Mouse (Mus musculus) liver, embryonic 13.5 days (tissue): ENCODE data around the gene Lsm4. TPM values are rescaled to one million over a fixed set of nuclear protein-coding genes. Genes with fewer than 3 reads are reported as not detected.
A peak's percentile ranks its signal among the peaks of the same experiment; 100 is the strongest.

ENCODE experiments used
- ATAC-seq: fragments of 200-750 bp; cut with Nextera tagmentation; 2 replicates; pipeline ENCODE4 v1.8.0; 2017; ENCODE audit warnings: low read depth, mild to moderate bottlenecking, moderate number of reproducible peaks, moderate library complexity
- DNase-seq: peaks from one replicate; pipeline ENCODE4 v3.0.0; 2022
- H3K27ac ChIP-seq: fragments of 300-500 bp; sonication (generic); 2 replicates; pipeline ENCODE4 v1.5.1; 2015; ENCODE audit warnings: moderate library complexity, mild to moderate bottlenecking, inconsistent platforms
- H3K27me3 ChIP-seq: fragments of 300-500 bp; sonication (generic); 2 replicates; pipeline ENCODE4 v1.6.1; 2015; ENCODE audit warnings: mild to moderate bottlenecking, inconsistent platforms
- H3K36me3 ChIP-seq: fragments of 300-500 bp; sonication (generic); 2 replicates; pipeline ENCODE4 v1.6.1; 2015; ENCODE audit warnings: mild to moderate bottlenecking, inconsistent platforms
- H3K4me1 ChIP-seq: fragments of 300-500 bp; sonication (generic); replicated peaks from 2 replicates; pipeline ENCODE4 v1.6.1; 2015; ENCODE audit warnings: inconsistent platforms
- H3K4me2 ChIP-seq: fragments of 300-500 bp; sonication (generic); 2 replicates; pipeline ENCODE4 v1.6.1; 2015; ENCODE audit warnings: inconsistent platforms, mild to moderate bottlenecking, moderate library complexity
- H3K4me3 ChIP-seq: fragments of 300-500 bp; sonication (generic); replicated peaks from 2 replicates; pipeline ENCODE4 v1.5.1; 2015; ENCODE audit warnings: mild to moderate bottlenecking, inconsistent platforms
- H3K9ac ChIP-seq: fragments of 300-500 bp; sonication (generic); 2 replicates; pipeline ENCODE4 v1.6.1; 2015; ENCODE audit warnings: mild to moderate bottlenecking, inconsistent platforms
- H3K9me3 ChIP-seq: fragments of 300-500 bp; sonication (generic); replicated peaks from 2 replicates; pipeline ENCODE4 v1.6.1; 2016; ENCODE audit warnings: inconsistent platforms
- WGBS: fragments of 180-500 bp; shearing (Covaris S2); methylation state at CpG from one replicate; pipeline ENCODE4 v1.1.7; 2015; ENCODE audit not compliant: insufficient replicate concordance; 5-methylcytosine and 5-hydroxymethylcytosine counted together
- polyA plus RNA-seq: library from polyadenylated mRNA; unstranded; fragments of >200 nt; fragmentation: Nextera tagmentation; extraction: Ambion mirVana; gene quantifications from 2 replicates; pipeline ENCODE4 v1.2.1, GENCODE M21; 2015

The Lsm4 gene
- polyA plus RNA-seq, 1 experiment from 2014 or later: 200 TPM

- Histone ChIP-seq H3K27me3 (no peaks in the 10 kb centered on the region), H3K9me3 (no peaks in the 10 kb centered on the region), H3K4me3 (no peak overlapping the region), H3K36me3 (peaks cover 41% of the 10 kb centered on the region), H3K4me1 (peaks cover 53% of the 10 kb centered on the region), H3K9ac (no peak overlapping the region), H3K27ac (no peak overlapping the region), H3K4me2 (no peak overlapping the region)
- 92% methylated on average over 17 of the region's 17 CpGs for WGBS
- DNase-seq: no peak
- ATAC-seq: no peak
Observed at GRCm38 (mm10) chr8:70650351-70650750, 22.7 kb upstream of the Lsm4 start.

- H3K4me1 ChIP-seq: peaks cover 37% of the 10 kb centered on the region
- no peaks in the 10 kb centered on the region for H3K27me3 ChIP-seq
- WGBS: 39% methylated on average over 2 of the region's 2 CpGs
- ATAC-seq (no peak), DNase-seq (no peak)
- H3K36me3 ChIP-seq: peaks cover 62% of the 10 kb centered on the region
- H3K9me3 ChIP-seq: no peaks in the 10 kb centered on the region
- no peak overlapping the region for H3K4me2 ChIP-seq
- H3K4me3 ChIP-seq: no peak overlapping the region
- H3K9ac ChIP-seq: no peak overlapping the region
- no peak overlapping the region for H3K27ac ChIP-seq
Observed at GRCm38 (mm10) chr8:70653226-70653625, 19.8 kb upstream of the Lsm4 start.

- H3K4me2 ChIP-seq: no peak overlapping the region
- no peak for ATAC-seq
- H3K27me3 ChIP-seq: no peaks in the 10 kb centered on the region
- no peak overlapping the region for H3K4me3 ChIP-seq
- H3K36me3 ChIP-seq: peaks cover 59% of the 10 kb centered on the region
- H3K9ac ChIP-seq: no peak overlapping the region
- H3K9me3 ChIP-seq: no peaks in the 10 kb centered on the region
- WGBS: 41% methylated on average over 1 of the region's 1 CpGs
- H3K27ac ChIP-seq: no peak overlapping the region
- DNase-seq: no peak
- peaks cover 37% of the 10 kb centered on the region for H3K4me1 ChIP-seq
Observed at GRCm38 (mm10) chr8:70654121-70654520, 18.9 kb upstream of the Lsm4 start.

- WGBS: 62% methylated on average over 2 of the region's 2 CpGs
- Histone ChIP-seq H3K9ac (no peak overlapping the region), H3K4me1 (peaks cover 37% of the 10 kb centered on the region), H3K36me3 (peaks cover 52% of the 10 kb centered on the region), H3K4me2 (no peak overlapping the region), H3K9me3 (no peaks in the 10 kb centered on the region), H3K27me3 (no peaks in the 10 kb centered on the region), H3K4me3 (no peak overlapping the region), H3K27ac (no peak overlapping the region)
- no peak for DNase-seq
- no peak for ATAC-seq
Observed at GRCm38 (mm10) chr8:70655469-70655868, 17.6 kb upstream of the Lsm4 start.

- Histone ChIP-seq H3K27ac (no peak overlapping the region; the same call in 1 of the 2 replicates), H3K4me1 (peaks cover 45% of the 10 kb centered on the region), H3K27me3 (no peaks in the 10 kb centered on the region), H3K9ac (no peak overlapping the region), H3K4me3 (no peak overlapping the region), H3K36me3 (peaks cover 46% of the 10 kb centered on the region), H3K4me2 (no peak overlapping the region), H3K9me3 (no peaks in the 10 kb centered on the region)
- 77% methylated on average over 13 of the region's 13 CpGs for WGBS
- DNase-seq: no peak
- ATAC-seq: no peak
Observed at GRCm38 (mm10) chr8:70656193-70656790, 16.8 kb upstream of the Lsm4 start.

GRCm38 (mm10) chr8:70657214-70657613 is 15.8 kb upstream of the Lsm4 start:
- no peak for DNase-seq
- H3K27ac ChIP-seq: no peak overlapping the region
- H3K4me2 ChIP-seq: no peak overlapping the region
- 0 out of 2 replicates have a peak overlapping the region, but pooled peaks have one; percentile 13 for H3K9ac ChIP-seq
- peaks cover 50% of the 10 kb centered on the region for H3K4me1 ChIP-seq
- 84% methylated on average over 3 of the region's 3 CpGs for WGBS
- H3K9me3 ChIP-seq: no peaks in the 10 kb centered on the region
- no peaks in the 10 kb centered on the region for H3K27me3 ChIP-seq
- no peak for ATAC-seq
- peaks cover 39% of the 10 kb centered on the region for H3K36me3 ChIP-seq
- no peak overlapping the region for H3K4me3 ChIP-seq

DNA sequence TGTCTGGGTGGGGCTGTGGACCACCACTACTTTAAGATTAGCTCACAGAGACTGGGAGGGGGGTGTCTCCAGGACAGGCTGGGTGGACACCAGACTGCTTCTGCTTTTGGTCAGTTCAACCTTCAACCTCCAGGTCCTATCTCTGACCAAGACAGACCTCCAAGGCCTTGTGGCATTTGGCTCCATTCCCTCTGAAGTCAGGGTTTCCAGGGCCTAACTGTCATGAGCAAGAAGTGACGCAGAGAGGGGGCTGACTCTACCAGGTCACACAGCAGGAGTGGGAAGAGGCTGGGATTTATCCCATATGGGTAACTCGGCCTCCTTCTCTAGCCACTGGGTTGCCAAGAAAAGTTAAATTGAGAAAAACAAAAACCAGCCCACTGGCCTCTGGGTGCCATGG is 15.3 kb upstream of the Lsm4 start:
- Histone ChIP-seq H3K27ac (no peak overlapping the region), H3K36me3 (peaks cover 35% of the 10 kb centered on the region), H3K9me3 (no peaks in the 10 kb centered on the region), H3K9ac (peak overlapping the region; percentile 13; the same call in 1 of the 2 replicates), H3K4me3 (no peak overlapping the region), H3K4me1 (peaks cover 50% of the 10 kb centered on the region), H3K27me3 (no peaks in the 10 kb centered on the region), H3K4me2 (peak overlapping the region; percentile 89)
- DNase-seq (no peak), ATAC-seq (no peak)
- 90% methylated on average over 2 of the region's 2 CpGs for WGBS

GRCm38 (mm10) chr8:70658897-70659603 is 14.0 kb upstream of the Lsm4 start:
- Histone ChIP-seq H3K4me2 (peak overlapping the region; percentile 89), H3K9ac (peak overlapping the region; percentile 87), H3K27ac (peak overlapping the region; percentile 86), H3K36me3 (peaks cover 33% of the 10 kb centered on the region), H3K9me3 (no peaks in the 10 kb centered on the region), H3K27me3 (no peaks in the 10 kb centered on the region), H3K4me1 (peaks cover 46% of the 10 kb centered on the region), H3K4me3 (peak overlapping the region; percentile 80)
- no peak for DNase-seq
- 2% methylated on average over 31 of the region's 31 CpGs for WGBS
- peak; percentile 60 for ATAC-seq

DNA sequence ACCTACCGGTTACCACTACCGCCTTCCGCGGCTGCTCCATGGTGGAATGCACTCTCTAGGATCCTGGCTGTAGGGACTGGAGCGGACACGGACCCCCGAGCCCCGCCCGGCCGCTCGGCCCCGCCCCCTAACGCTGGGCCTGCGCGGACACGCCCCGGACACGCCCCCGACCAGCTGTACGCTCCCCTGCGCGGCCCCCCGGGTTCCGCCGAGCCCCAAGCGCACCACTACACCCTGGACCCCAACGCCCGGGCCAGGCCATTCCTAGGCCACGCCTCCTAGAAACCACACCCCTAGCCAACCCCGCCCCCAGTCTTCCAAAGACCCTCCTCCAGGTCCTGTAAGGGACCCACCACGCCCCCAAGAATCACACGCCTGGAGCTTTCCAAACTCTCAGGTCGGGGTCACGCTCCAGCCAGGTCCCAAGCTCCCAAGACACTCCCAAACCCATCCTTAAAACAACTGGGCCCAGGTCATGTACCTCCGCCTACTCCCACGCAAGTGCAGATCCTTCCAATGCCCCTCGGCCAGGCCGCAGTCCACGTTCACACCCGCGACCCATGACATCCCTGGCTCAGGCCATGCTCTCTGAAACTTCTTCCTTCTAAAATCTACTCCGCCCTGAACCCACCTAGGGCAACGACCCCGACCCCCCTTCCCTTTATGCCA is 13.3 kb upstream of the Lsm4 start:
- peak; percentile 92 for DNase-seq
- H3K36me3 ChIP-seq: peaks cover 28% of the 10 kb centered on the region
- peak overlapping the region; percentile 89 for H3K4me2 ChIP-seq
- H3K4me3 ChIP-seq: peak overlapping the region; percentile 80
- peaks cover 44% of the 10 kb centered on the region for H3K4me1 ChIP-seq
- no peaks in the 10 kb centered on the region for H3K9me3 ChIP-seq
- ATAC-seq: peak; percentile 92
- WGBS: 2% methylated on average over 44 of the region's 44 CpGs
- no peaks in the 10 kb centered on the region for H3K27me3 ChIP-seq
- H3K27ac ChIP-seq: peak overlapping the region; percentile 86
- H3K9ac ChIP-seq: peak overlapping the region; percentile 87

DNA sequence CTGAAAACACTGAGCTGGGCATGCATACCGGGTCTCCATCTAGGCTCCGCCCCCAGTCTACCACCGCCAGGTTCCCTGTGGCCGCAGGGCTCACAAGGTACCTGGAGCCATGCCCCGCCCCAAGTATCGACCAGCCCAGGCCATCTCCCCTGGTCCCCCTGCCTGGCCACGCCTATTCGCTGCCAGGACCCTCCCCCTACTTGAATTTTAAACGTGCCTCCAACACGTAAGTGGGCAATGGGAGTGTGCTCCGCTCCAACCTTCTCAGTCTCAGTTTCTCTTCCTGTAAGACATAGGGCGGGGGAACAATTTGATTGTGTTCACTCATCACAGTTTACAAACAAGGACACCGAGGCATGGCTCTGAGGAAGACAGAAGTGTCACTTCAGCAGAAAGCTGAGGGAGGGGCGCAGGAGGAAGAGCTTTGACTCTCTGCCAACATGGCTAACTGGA is 12.7 kb upstream of the Lsm4 start, which contains the start of gene Pgpep1:
Gene Pgpep1 (minus strand): TSS at position 116 of the 453 bp plus-strand sequence.
- peak; percentile 59 for DNase-seq
- Histone ChIP-seq H3K27me3 (no peaks in the 10 kb centered on the region), H3K36me3 (peaks cover 22% of the 10 kb centered on the region), H3K27ac (peak within 1 kb of the TSS; percentile 86), H3K9ac (peak within 1 kb of the TSS; percentile 87), H3K4me3 (peak within 1 kb of the TSS; percentile 80), H3K9me3 (no peaks in the 10 kb centered on the region), H3K4me1 (peaks cover 44% of the 10 kb centered on the region), H3K4me2 (peak within 1 kb of the TSS; percentile 89)
- peak; percentile 35 for ATAC-seq
- 6% methylated on average over 14 of the region's 14 CpGs for WGBS

GRCm38 (mm10) chr8:70663691-70664090 is 9.4 kb upstream of the Lsm4 start:
- no peaks in the 10 kb centered on the region for H3K36me3 ChIP-seq
- H3K4me1 ChIP-seq: peaks cover 43% of the 10 kb centered on the region
- ATAC-seq (no peak), DNase-seq (no peak)
- H3K4me3 ChIP-seq: no peak overlapping the region
- H3K27ac ChIP-seq: no peak overlapping the region
- WGBS: 70% methylated on average over 4 of the region's 4 CpGs
- H3K9me3 ChIP-seq: no peaks in the 10 kb centered on the region
- H3K27me3 ChIP-seq: no peaks in the 10 kb centered on the region
- no peak overlapping the region for H3K4me2 ChIP-seq
- H3K9ac ChIP-seq: no peak overlapping the region
